Mouse (Mus musculus) CD4-positive naive resting alpha-beta T cell, adult 76 days (primary cell): ENCODE measurements around the gene Olfr961. TPM values are rescaled to one million over a fixed set of nuclear protein-coding genes. Genes with fewer than 3 reads are reported as not detected.

Experiments used
- total RNA-seq: library from RNA; stranded (reverse); gene quantifications from one replicate; pipeline ENCODE4 v1.2.4, GENCODE M21; 2023

The Olfr961 gene
- total RNA-seq, result not detected

DNA sequence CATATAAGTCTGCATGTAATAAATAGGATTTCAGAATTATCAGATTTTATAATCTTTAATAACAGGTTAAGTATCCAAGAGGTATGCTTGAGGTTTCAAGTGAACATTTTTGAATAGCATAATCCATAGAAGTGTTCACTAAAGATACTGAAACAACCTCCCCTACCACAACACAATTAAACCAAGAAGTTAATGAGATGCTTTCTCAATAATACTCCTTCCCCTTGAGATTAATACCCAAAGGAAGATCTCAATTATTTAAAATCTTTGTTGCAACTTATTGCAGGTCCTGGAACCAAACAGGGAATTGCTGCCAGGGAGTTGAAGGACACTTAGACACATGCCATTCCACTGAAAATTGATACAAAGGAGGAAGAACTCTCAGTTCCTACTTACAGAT is at the start of gene Olfr961:
Olfr961 (plus strand) TSS at position 301 of the 400 bp plus-strand sequence.

DNA sequence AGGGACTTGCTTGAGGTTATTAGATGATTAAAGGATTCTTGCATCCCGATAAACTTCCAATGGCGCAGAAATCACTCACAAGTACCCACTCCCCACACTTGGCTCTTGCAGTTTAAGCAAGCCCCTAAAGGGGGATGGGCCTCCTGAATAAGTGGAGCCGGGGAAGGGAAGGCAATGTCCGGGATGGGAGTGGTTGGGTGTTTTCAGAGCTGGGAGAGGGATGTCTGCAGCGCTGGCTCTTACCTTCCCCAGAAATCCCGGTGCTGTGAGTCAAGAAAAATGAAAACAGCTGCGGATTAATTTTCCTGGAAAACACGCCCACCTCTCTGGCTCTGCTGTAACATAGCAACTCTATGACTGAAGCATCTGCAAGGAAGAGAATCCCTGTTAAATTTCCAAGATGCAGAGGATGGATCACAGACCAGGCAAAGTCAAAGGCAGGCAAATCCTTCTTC is 40.9 kb upstream of the Olfr961 start, which contains the start of gene AW551984:
AW551984 (minus strand) TSS at position 405 of the 455 bp plus-strand sequence.

DNA sequence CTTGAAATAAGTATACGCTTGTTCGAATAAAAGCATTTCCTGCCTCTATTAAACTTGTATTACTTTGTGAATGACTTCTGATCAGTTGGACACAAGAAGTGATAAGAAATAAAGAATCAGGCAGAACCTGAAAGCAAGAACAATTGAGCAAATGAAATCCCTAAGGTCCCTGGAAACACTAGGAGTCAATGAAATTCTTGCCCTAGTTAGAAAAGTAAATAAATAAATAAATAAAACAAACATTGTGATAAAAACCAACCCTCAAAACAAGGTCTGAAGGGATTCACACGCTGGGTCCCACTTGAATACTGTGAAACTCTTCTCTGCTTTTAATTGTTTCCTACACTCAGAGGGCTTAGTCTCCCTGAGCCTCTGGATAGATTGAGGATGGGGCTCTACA is 34.5 kb upstream of the Olfr961 start, which contains the start of gene Olfr148:
Olfr148 (plus strand) TSS at position 301 of the 400 bp plus-strand sequence.

DNA sequence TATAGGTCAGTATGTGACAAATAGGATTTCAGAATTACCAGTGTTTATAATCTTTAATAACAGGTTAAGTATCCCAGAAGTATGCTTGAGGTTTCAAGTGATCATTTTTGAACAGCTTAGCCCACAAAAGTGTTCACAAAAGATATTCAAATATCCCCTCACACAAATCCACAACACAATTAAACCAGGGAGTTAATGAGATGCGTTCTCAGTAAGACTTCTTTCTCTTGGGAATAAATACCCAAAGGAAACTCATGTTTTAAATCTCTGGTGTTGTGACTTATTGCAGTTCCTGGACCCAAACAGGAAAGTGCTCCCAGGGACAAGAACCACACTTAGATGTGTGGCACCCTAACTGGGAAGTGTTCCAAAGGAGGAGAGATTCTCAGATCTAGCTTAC is 23.8 kb upstream of the Olfr961 start, which contains the start of gene Olfr960:
Olfr960 (plus strand) TSS at position 301 of the 400 bp plus-strand sequence.

DNA sequence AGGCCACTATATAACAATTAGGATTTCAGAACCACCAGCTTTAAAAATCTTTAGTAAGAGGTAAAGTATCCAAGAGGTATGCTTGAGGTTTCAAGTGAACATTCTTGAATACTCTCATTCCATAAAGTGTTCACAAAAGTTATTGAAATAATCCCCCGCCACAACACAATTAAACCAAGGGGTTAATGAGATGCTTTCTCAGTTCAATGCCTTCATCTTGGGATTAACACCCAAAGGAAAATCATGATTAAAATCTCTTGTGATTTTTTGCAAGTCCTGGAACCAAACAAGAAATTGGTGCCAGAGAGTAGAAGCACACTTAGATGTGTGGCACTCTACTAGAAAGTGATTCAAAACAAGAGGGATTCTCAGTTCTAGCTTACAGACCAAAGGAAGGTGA is 22.0 kb downstream of the Olfr961 start, which contains the start of gene Olfr963:
Olfr963 (plus strand) TSS at position 301 of the 400 bp plus-strand sequence.

Other genes starting within 250 kb of the Olfr961 start
- not detected for gene Olfr952, start 217.9 kb upstream of the Olfr961 start, total RNA-seq
- not detected for gene Olfr954, start 188.4 kb upstream of the Olfr961 start, total RNA-seq
- not detected for gene Olfr955, start 173.1 kb upstream of the Olfr961 start, total RNA-seq
- not detected for gene Olfr44, start 151.1 kb upstream of the Olfr961 start, total RNA-seq
- not detected for gene Olfr957, start 129.3 kb upstream of the Olfr961 start, total RNA-seq
- gene Olfr958, start 91.0 kb upstream of the Olfr961 start, total RNA-seq, result not detected
- not detected for gene Olfr959, start 69.5 kb upstream of the Olfr961 start, total RNA-seq
- not detected for gene AW551984, start 40.7 kb upstream of the Olfr961 start, total RNA-seq
- not detected for gene Olfr148, start 34.4 kb upstream of the Olfr961 start, total RNA-seq
- gene Olfr960, start 23.7 kb upstream of the Olfr961 start, total RNA-seq, result not detected
- gene Olfr963, start 22.1 kb downstream of the Olfr961 start, total RNA-seq, result not detected
- gene Olfr149, start 62.0 kb downstream of the Olfr961 start, total RNA-seq, result not detected
- not detected for gene Olfr965, start 66.3 kb downstream of the Olfr961 start, total RNA-seq
- gene Olfr150, start 85.9 kb downstream of the Olfr961 start, total RNA-seq, result not detected
- gene Olfr967, start 101.2 kb downstream of the Olfr961 start, total RNA-seq, result not detected
- not detected for gene Olfr968, start 138.2 kb downstream of the Olfr961 start, total RNA-seq
- not detected for gene Olfr969, start 145.9 kb downstream of the Olfr961 start, total RNA-seq
- gene Olfr970, start 163.8 kb downstream of the Olfr961 start, total RNA-seq, result not detected
- not detected for gene Olfr971, start 191.8 kb downstream of the Olfr961 start, total RNA-seq
- gene Olfr972, start 221.3 kb downstream of the Olfr961 start, total RNA-seq, result not detected